Mouse (Mus musculus) G1E (cell line): ENCODE measurements around the gene Fam189a1.

Experiments
- CTCF ChIP-seq: IDR thresholded peaks from 2 replicates; pipeline ENCODE4 v1.5.1; 2012; ENCODE audit warnings: low read depth, low read length, inconsistent platforms, mixed read lengths
- POLR2AphosphoS5 ChIP-seq: IDR thresholded peaks from 2 replicates; pipeline ENCODE4 v1.6.1; 2012; ENCODE audit warnings: low read depth, low read length, inconsistent platforms; ENCODE audit not compliant: insufficient replicate concordance
- TAL1 ChIP-seq: conservative IDR thresholded peaks from 2 replicates; pipeline ENCODE4 v1.6.1; 2012; ENCODE audit warnings: low read depth, low read length, inconsistent platforms, mixed read lengths

- TF ChIP-seq CTCF (no peak), TAL1 (no peak), POLR2AphosphoS5 (no peak)
These were observed 46.3 kb upstream of the Fam189a1 start for GRCm38 (mm10) chr7:65202719-65203118.
